8 mouse cellular contexts compared by ENCODE assay signal in the genomic region with DNA sequence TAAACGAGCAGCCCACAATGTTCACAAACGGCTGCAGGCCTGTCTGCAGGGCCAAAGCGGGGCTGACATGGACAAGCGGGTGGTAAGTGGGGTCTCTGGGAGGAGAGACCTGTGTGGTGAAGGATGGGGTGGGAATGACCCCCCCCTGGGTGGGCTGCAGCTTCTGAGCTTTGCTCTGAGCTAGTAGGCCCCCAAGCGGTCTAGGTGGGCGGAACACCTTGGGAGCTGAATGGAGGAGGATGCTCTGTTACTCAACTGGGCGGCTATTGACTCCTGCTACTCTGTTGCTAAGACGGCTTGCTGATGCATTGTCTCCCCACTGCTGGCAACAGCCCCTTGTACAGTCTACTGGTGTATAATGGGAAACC. TPM values are rescaled to one million over a fixed set of nuclear protein-coding genes. Genes with fewer than 3 reads are reported as not detected.
DNase-seq lines count a peak whose midpoint lies in the region; ATAC-seq lines count a peak whose summit lies in the region.

No protein-coding gene starts in this region.

- H3K27ac ChIP-seq in heart, embryonic 16.5 days (ENCODE audit: low read length): peak overlapping the region; percentile 80; the same call in 1 of the 2 replicates
- 0 out of 2 replicates have a peak overlapping the region, but pooled peaks have one; percentile 78 for H3K27ac ChIP-seq in intestine, embryonic 15.5 days
- H3K27ac ChIP-seq in stomach, embryonic 14.5 days (ENCODE audit: low read length): peak overlapping the region; percentile 82; the same call in 1 of the 2 replicates

- H3K36me3 ChIP-seq in heart, embryonic 16.5 days (ENCODE audit: control insufficient read depth, insufficient read depth): peaks cover 10% of the 10 kb centered on the region
- peaks cover 17% of the 10 kb centered on the region for H3K36me3 ChIP-seq in intestine, embryonic 15.5 days
- peaks cover 35% of the 10 kb centered on the region; the same call in 1 of the 2 replicates for H3K36me3 ChIP-seq in stomach, embryonic 14.5 days (ENCODE audit: control insufficient read depth, insufficient read depth, low read length)

- peak overlapping the region; percentile 83 for H3K4me3 ChIP-seq in heart, embryonic 16.5 days (ENCODE audit: low read length)
- peak overlapping the region; percentile 66 for H3K4me3 ChIP-seq in intestine, embryonic 15.5 days (replicated peaks)
- H3K4me3 ChIP-seq in stomach, embryonic 14.5 days (ENCODE audit: low read depth, low read length): peak overlapping the region; percentile 67

- WGBS in heart, embryonic 16.5 days: 62% methylated on average over 8 of the region's 8 CpGs
- WGBS in intestine, embryonic 15.5 days: 49% methylated on average over 8 of the region's 8 CpGs
- 36% methylated on average over 8 of the region's 8 CpGs for WGBS in stomach, embryonic 14.5 days

- DNase-seq in heart, adult 11 months: no peak
- peak; percentile 58 for DNase-seq in testis, postnatal 14 days (ENCODE audit: low spot score)
- DNase-seq in testis, postnatal 10 days (ENCODE audit: low spot score): no peak
- no peak for DNase-seq in right cerebral cortex, postnatal 4 days
- DNase-seq in right cerebral cortex, adult 2 months (ENCODE audit: low spot score in 2 of 2): no peak

- H3K9ac ChIP-seq in heart, embryonic 16.5 days (ENCODE audit: low read length): peak overlapping the region; percentile 86
- peak overlapping the region; percentile 82 for H3K9ac ChIP-seq in intestine, embryonic 15.5 days
- peak overlapping the region; percentile 67 for H3K9ac ChIP-seq in stomach, embryonic 14.5 days (replicated peaks; ENCODE audit: low read depth, low read length)

- H3K4me1 ChIP-seq in heart, embryonic 16.5 days (ENCODE audit: control insufficient read depth, insufficient read depth, low read length): peaks cover 39% of the 10 kb centered on the region
- peaks cover 44% of the 10 kb centered on the region for H3K4me1 ChIP-seq in intestine, embryonic 15.5 days (replicated peaks)
- peaks cover 33% of the 10 kb centered on the region for H3K4me1 ChIP-seq in stomach, embryonic 14.5 days (ENCODE audit: control insufficient read depth, insufficient read depth, low read length)

- no peaks in the 10 kb centered on the region for H3K9me3 ChIP-seq in heart, embryonic 16.5 days (replicated peaks; ENCODE audit: control insufficient read depth, low read length)
- no peaks in the 10 kb centered on the region for H3K9me3 ChIP-seq in intestine, embryonic 15.5 days
- no peaks in the 10 kb centered on the region for H3K9me3 ChIP-seq in stomach, embryonic 14.5 days (ENCODE audit: control insufficient read depth, low read depth, low read length)

- H3K4me2 ChIP-seq in heart, embryonic 16.5 days (ENCODE audit: low read depth, low read length): peak overlapping the region; percentile 89
- H3K4me2 ChIP-seq in intestine, embryonic 15.5 days (replicated peaks): peak overlapping the region; percentile 91
- H3K4me2 ChIP-seq in stomach, embryonic 14.5 days (replicated peaks; ENCODE audit: low read depth, low read length): peak overlapping the region; percentile 67

- H3K27me3 ChIP-seq in heart, embryonic 16.5 days (ENCODE audit: control insufficient read depth, insufficient read depth, low read length): no peaks in the 10 kb centered on the region
- no peaks in the 10 kb centered on the region for H3K27me3 ChIP-seq in intestine, embryonic 15.5 days (replicated peaks)
- no peaks in the 10 kb centered on the region for H3K27me3 ChIP-seq in stomach, embryonic 14.5 days (ENCODE audit: control insufficient read depth, insufficient read depth, low read length)

- no peak for ATAC-seq in heart, embryonic 16.5 days (replicated peaks; ENCODE audit: extremely low read depth, insufficient read depth, low FRiP score)
- no peak for ATAC-seq in intestine, embryonic 15.5 days
- 0 out of 2 replicates have a peak, but pooled peaks have one; percentile 1 for ATAC-seq in stomach, embryonic 14.5 days (ENCODE audit: insufficient number of reproducible peaks, insufficient read depth, low FRiP score, low read depth)

RNA-seq across cellular contexts. Expression of a gene that starts 1.8 kb away (rescaled TPM):
- 19.8 and 20.0 TPM in 2 replicates for polyA plus RNA-seq in heart, embryonic 16.5 days (2015; fragmentation: Nextera tagmentation; extraction: Ambion mirVana)
- 21.6 and 26.8 TPM in 2 replicates for polyA plus RNA-seq in intestine, embryonic 15.5 days (2015; fragmentation: Nextera tagmentation; extraction: Ambion mirVana)
- 43.5 and 51.4 TPM in 2 replicates for polyA plus RNA-seq in stomach, embryonic 14.5 days (2014; fragmentation: Nextera tagmentation; extraction: Ambion mirVana)

RNA-seq across cellular contexts. Expression of a gene that starts 1.9 kb away (rescaled TPM):
- polyA plus RNA-seq in heart, embryonic 16.5 days (2015; fragmentation: Nextera tagmentation; extraction: Ambion mirVana): 0.20 and 0.41 TPM in 2 replicates
- polyA plus RNA-seq in intestine, embryonic 15.5 days (2015; fragmentation: Nextera tagmentation; extraction: Ambion mirVana): 0.23 and 0.42 TPM in 2 replicates
- polyA plus RNA-seq in stomach, embryonic 14.5 days (2014; fragmentation: Nextera tagmentation; extraction: Ambion mirVana): 0.21 TPM in 1 of 2 replicates, not detected in the other

RNA-seq across cellular contexts. Expression of a gene that starts 12.3 kb away (rescaled TPM):
- 16.9 and 18.3 TPM in 2 replicates for polyA plus RNA-seq in heart, embryonic 16.5 days (2015; fragmentation: Nextera tagmentation; extraction: Ambion mirVana)
- polyA plus RNA-seq in intestine, embryonic 15.5 days (2015; fragmentation: Nextera tagmentation; extraction: Ambion mirVana): 11.0 TPM in 2 replicates
- polyA plus RNA-seq in stomach, embryonic 14.5 days (2014; fragmentation: Nextera tagmentation; extraction: Ambion mirVana): 15.7 and 17.9 TPM in 2 replicates

RNA-seq across cellular contexts. Expression of a gene that starts 24.4 kb away (rescaled TPM):
- polyA plus RNA-seq in heart, embryonic 16.5 days (2015; fragmentation: Nextera tagmentation; extraction: Ambion mirVana): 44.9 and 48.9 TPM in 2 replicates
- polyA plus RNA-seq in intestine, embryonic 15.5 days (2015; fragmentation: Nextera tagmentation; extraction: Ambion mirVana): 47.6 and 51.7 TPM in 2 replicates
- polyA plus RNA-seq in stomach, embryonic 14.5 days (2014; fragmentation: Nextera tagmentation; extraction: Ambion mirVana): 38.2 and 40.4 TPM in 2 replicates

RNA-seq across cellular contexts. Expression of a gene that starts 25.1 kb away (rescaled TPM):
- 718 and 722 TPM in 2 replicates for polyA plus RNA-seq in heart, embryonic 16.5 days (2015; fragmentation: Nextera tagmentation; extraction: Ambion mirVana)
- 996 and 1,059 TPM in 2 replicates for polyA plus RNA-seq in intestine, embryonic 15.5 days (2015; fragmentation: Nextera tagmentation; extraction: Ambion mirVana)
- polyA plus RNA-seq in stomach, embryonic 14.5 days (2014; fragmentation: Nextera tagmentation; extraction: Ambion mirVana): 1,620 and 1,697 TPM in 2 replicates
